Mouse (Mus musculus): ENCODE results near the gene Smad3. TPM values are rescaled to one million over a fixed set of nuclear protein-coding genes. Genes with fewer than 3 reads are reported as not detected.

The Smad3 gene
- total RNA-seq, 2 experiments from 2014 or later = 17.0 to 22.6 TPM

GRCm38 (mm10) chr9:63749296-63749915 lies 8.4 kb downstream of the Smad3 start:
- DNase-seq = no peak
- intact Hi-C loops (cut with DNase I) = no loop called here

- DNase-seq = peak in 1 of 2 experiments; percentile 39
- intact Hi-C loops (cut with DNase I) = no loop called here
These were observed 10.0 kb downstream of the Smad3 start for GRCm38 (mm10) chr9:63747645-63748295.

GRCm38 (mm10) chr9:63746980-63747379 lies 10.8 kb downstream of the Smad3 start:
- intact Hi-C loops (cut with DNase I) = no loop called here
- DNase-seq = no peak

GRCm38 (mm10) chr9:63745821-63746632 lies 11.8 kb downstream of the Smad3 start:
- peak in 1 of 2 experiments; percentile 25 for DNase-seq

GRCm38 (mm10) chr9:63744595-63744994 lies 13.2 kb downstream of the Smad3 start:
- intact Hi-C loops (cut with DNase I) = no loop called here
- no peak for DNase-seq

More at GRCm38 (mm10) chr9:63745821-63746632, 11.8 kb downstream of the Smad3 start:
- intact Hi-C loops (cut with DNase I) = no loop called here

GRCm38 (mm10) chr9:63743775-63744174 lies 14.0 kb downstream of the Smad3 start:
- intact Hi-C loops (cut with DNase I) = no loop called here

GRCm38 (mm10) chr9:63742887-63743660 lies 14.7 kb downstream of the Smad3 start:
- intact Hi-C loops (cut with DNase I) = no loop called here
- peak in 1 of 2 experiments; percentile 27 for DNase-seq

More at GRCm38 (mm10) chr9:63743775-63744174, 14.0 kb downstream of the Smad3 start:
- no peak for DNase-seq

GRCm38 (mm10) chr9:63742318-63742717 lies 15.5 kb downstream of the Smad3 start:
- DNase-seq = peak in 1 of 2 experiments; percentile 67
- intact Hi-C loops (cut with DNase I) = no loop called here

GRCm38 (mm10) chr9:63741792-63742191 lies 16.0 kb downstream of the Smad3 start:
- no peak for DNase-seq
- intact Hi-C loops (cut with DNase I) = no loop called here

GRCm38 (mm10) chr9:63740320-63740841 lies 17.4 kb downstream of the Smad3 start:
- intact Hi-C loops (cut with DNase I) = no loop called here

GRCm38 (mm10) chr9:63738830-63739229 lies 19.0 kb downstream of the Smad3 start:
- DNase-seq = peak in 1 of 2 experiments; percentile 27
- intact Hi-C loops (cut with DNase I) = no loop called here

More at GRCm38 (mm10) chr9:63740320-63740841, 17.4 kb downstream of the Smad3 start:
- DNase-seq = no peak

GRCm38 (mm10) chr9:63738086-63738701 lies 19.6 kb downstream of the Smad3 start:
- DNase-seq = no peak
- intact Hi-C loops (cut with DNase I) = no loop called here

- DNase-seq = peak in 1 of 2 experiments; percentile 61
- intact Hi-C loops (cut with DNase I) = no loop called here
These were observed 20.3 kb downstream of the Smad3 start for GRCm38 (mm10) chr9:63737426-63737931.

GRCm38 (mm10) chr9:63734261-63734660 lies 23.5 kb downstream of the Smad3 start:
- intact Hi-C loops (cut with DNase I) = no loop called here

GRCm38 (mm10) chr9:63732700-63733099 lies 25.1 kb downstream of the Smad3 start:
- intact Hi-C loops (cut with DNase I) = no loop called here

More at GRCm38 (mm10) chr9:63734261-63734660, 23.5 kb downstream of the Smad3 start:
- no peak for DNase-seq

GRCm38 (mm10) chr9:63731114-63731828 lies 26.5 kb downstream of the Smad3 start:
- peak in 1 of 2 experiments; percentile 31 for DNase-seq
- intact Hi-C loops (cut with DNase I) = no loop called here

More at GRCm38 (mm10) chr9:63732700-63733099, 25.1 kb downstream of the Smad3 start:
- no peak for DNase-seq

- no peak for DNase-seq
- intact Hi-C loops (cut with DNase I) = no loop called here
These were observed 28.8 kb downstream of the Smad3 start for GRCm38 (mm10) chr9:63728969-63729368.

GRCm38 (mm10) chr9:63727070-63727469 lies 30.7 kb downstream of the Smad3 start:
- DNase-seq = no peak
- intact Hi-C loops (cut with DNase I) = no loop called here
